In genomic region chr2:51088123-51088453, GRCm38 (mm10) we compare ENCODE assay signal across 16 mouse cellular contexts.
DNase-seq lines count a peak whose midpoint lies in the region; ATAC-seq lines count a peak whose summit lies in the region.
"Had no signal": no experiment of that assay in that cellular context is flagged by ENCODE, and none has a peak within 500 bp of the region (broad histone marks: within the 10 kb centered on the region; RNA-seq: fewer than 3 reads in every experiment).

No protein-coding gene starts in this region.

- no peak overlapping the region for H3K9ac ChIP-seq in forebrain, embryonic 13.5 days
- no peak overlapping the region for H3K9ac ChIP-seq in hindbrain, embryonic 14.5 days
- H3K9ac ChIP-seq in midbrain, embryonic 16.5 days (ENCODE audit: low read depth, low read length): no peak overlapping the region
- H3K9ac ChIP-seq: embryonic facial prominence, embryonic 15.5 days; kidney, embryonic 15.5 days; liver, embryonic 14.5 days had no signal

- peak overlapping the region; percentile 41 for H3K4me2 ChIP-seq in forebrain, embryonic 13.5 days
- peak overlapping the region; percentile 18 for H3K4me2 ChIP-seq in hindbrain, embryonic 14.5 days (replicated peaks)
- H3K4me2 ChIP-seq in midbrain, embryonic 16.5 days (ENCODE audit: low read length): peak overlapping the region; percentile 4
- H3K4me2 ChIP-seq: embryonic facial prominence, embryonic 15.5 days; kidney, embryonic 15.5 days had no signal

- H3K4me1 ChIP-seq in embryonic facial prominence, embryonic 10.5 days: peaks cover 30% of the 10 kb centered on the region
- peaks cover 73% of the 10 kb centered on the region for H3K4me1 ChIP-seq in forebrain, embryonic 13.5 days
- H3K4me1 ChIP-seq in hindbrain, embryonic 14.5 days (replicated peaks; ENCODE audit: control insufficient read depth, insufficient read depth, low read length): peaks cover 37% of the 10 kb centered on the region
- H3K4me1 ChIP-seq in midbrain, embryonic 16.5 days (ENCODE audit: control insufficient read depth, insufficient read depth, low read length): peaks cover 25% of the 10 kb centered on the region

- no peaks in the 10 kb centered on the region for H3K36me3 ChIP-seq in embryonic facial prominence, embryonic 10.5 days (replicated peaks)
- no peaks in the 10 kb centered on the region for H3K36me3 ChIP-seq in forebrain, embryonic 13.5 days (ENCODE audit: poor library complexity, severe bottlenecking)
- no peaks in the 10 kb centered on the region for H3K36me3 ChIP-seq in hindbrain, embryonic 14.5 days (replicated peaks; ENCODE audit: control insufficient read depth, insufficient read depth)
- no peaks in the 10 kb centered on the region for H3K36me3 ChIP-seq in midbrain, embryonic 16.5 days (ENCODE audit: control insufficient read depth, insufficient read depth, low read length)
- H3K36me3 ChIP-seq: embryonic facial prominence, embryonic 15.5 days; kidney, embryonic 15.5 days had no signal

- no peak overlapping the region for H3K4me3 ChIP-seq in embryonic facial prominence, embryonic 10.5 days
- H3K4me3 ChIP-seq in forebrain, embryonic 13.5 days: no peak overlapping the region
- no peak overlapping the region for H3K4me3 ChIP-seq in hindbrain, embryonic 14.5 days (replicated peaks; ENCODE audit: low read length)
- H3K4me3 ChIP-seq in midbrain, embryonic 16.5 days (ENCODE audit: low read depth, low read length): no peak overlapping the region
- H3K4me3 ChIP-seq: embryonic facial prominence, embryonic 15.5 days; kidney, embryonic 15.5 days; left cerebral cortex, adult 2 months had no signal

- no peaks in the 10 kb centered on the region for H3K27me3 ChIP-seq in embryonic facial prominence, embryonic 10.5 days (replicated peaks; ENCODE audit: low read depth, poor library complexity, severe bottlenecking)
- no peaks in the 10 kb centered on the region for H3K27me3 ChIP-seq in forebrain, embryonic 13.5 days
- H3K27me3 ChIP-seq in hindbrain, embryonic 14.5 days (ENCODE audit: control insufficient read depth, insufficient read depth, low read length): no peaks in the 10 kb centered on the region
- H3K27me3 ChIP-seq in midbrain, embryonic 16.5 days (ENCODE audit: control insufficient read depth, insufficient read depth, low read depth, low read length): no peaks in the 10 kb centered on the region
- H3K27me3 ChIP-seq: embryonic facial prominence, embryonic 15.5 days; kidney, embryonic 15.5 days had no signal

- no peak for DNase-seq in embryonic facial prominence, embryonic 10.5 days (ENCODE audit: low spot score)
- DNase-seq in hindbrain, embryonic 14.5 days (ENCODE audit: low spot score): no peak
- no peak for DNase-seq in testis, postnatal 14 days (ENCODE audit: low spot score)
- no peak for DNase-seq in heart, adult 8-10 months (ENCODE audit: low spot score)
- DNase-seq in spleen, postnatal 4 days (ENCODE audit: low spot score in 2 of 2): no peak
- DNase-seq: B cell, adult 2 months; cerebellum, adult 11-12 months; lung, postnatal 10 days; thymus, postnatal 4 days had no signal

- no peak for ATAC-seq in forebrain, embryonic 13.5 days
- no peak for ATAC-seq in hindbrain, embryonic 14.5 days (ENCODE audit: low FRiP score)
- peak; percentile 44; the same call in 1 of the 2 replicates for ATAC-seq in midbrain, embryonic 16.5 days
- ATAC-seq: inflammation-experienced regulatory T-cells, adult 6 months had no signal

- peak overlapping the region; percentile 45; the same call in 1 of the 2 replicates for H3K27ac ChIP-seq in embryonic facial prominence, embryonic 10.5 days (replicated peaks)
- H3K27ac ChIP-seq in forebrain, embryonic 13.5 days: peak overlapping the region; percentile 93
- H3K27ac ChIP-seq in hindbrain, embryonic 14.5 days: peak overlapping the region; percentile 85
- H3K27ac ChIP-seq in midbrain, embryonic 16.5 days (ENCODE audit: low read length): peak overlapping the region; percentile 72
- H3K27ac ChIP-seq: embryonic facial prominence, embryonic 15.5 days; kidney, embryonic 15.5 days; left cerebral cortex, adult 2 months; liver, embryonic 14.5 days had no signal

- H3K9me3 ChIP-seq in embryonic facial prominence, embryonic 10.5 days: no peaks in the 10 kb centered on the region
- H3K9me3 ChIP-seq in forebrain, embryonic 13.5 days (replicated peaks): no peaks in the 10 kb centered on the region
- H3K9me3 ChIP-seq in hindbrain, embryonic 14.5 days (ENCODE audit: control insufficient read depth, low read length): no peaks in the 10 kb centered on the region
- no peaks in the 10 kb centered on the region for H3K9me3 ChIP-seq in midbrain, embryonic 16.5 days (replicated peaks; ENCODE audit: control insufficient read depth, low read length, poor library complexity, severe bottlenecking)
- H3K9me3 ChIP-seq: embryonic facial prominence, embryonic 15.5 days; kidney, embryonic 15.5 days had no signal

- 73% methylated on average over 3 of the region's 3 CpGs for WGBS in embryonic facial prominence, embryonic 10.5 days
- 34% methylated on average over 3 of the region's 3 CpGs for WGBS in forebrain, embryonic 13.5 days
- 19% methylated on average over 3 of the region's 3 CpGs for WGBS in hindbrain, embryonic 14.5 days
- 11% methylated on average over 3 of the region's 3 CpGs for WGBS in midbrain, embryonic 16.5 days
